Mouse (Mus musculus): ENCODE measurements at regions not wholly inside any gene's neighbourhood (a gene's known extent, or its start where the extent isn't known, plus 50 kb on each side); places are given as distances from the start of the nearest gene placed in this dataset.
A peak's percentile ranks its signal among the peaks of the same experiment; 100 is the strongest.
"Not testable (repeated sequence)": the region's sequence is repeated elsewhere in the genome, so short reads cannot be mapped to it uniquely, and the experiment has no call there.

- TF ChIP-seq POLR2A (IDR thresholded peaks at IDR 0.05; ENCODE audit: control insufficient read depth, extremely low read depth, insufficient read depth, low read length, poor library complexity): no peak
- 14% methylated on average over 7 of the region's 7 CpGs for WGBS
- Histone ChIP-seq H3K4me1 (replicated peaks; ENCODE audit: control insufficient read depth, insufficient read depth, low read length) (no peaks in the 10 kb centered on the region), H3K27ac (ENCODE audit: control insufficient read depth, insufficient read depth, low read length) (no peak overlapping the region), H3K36me3 (ENCODE audit: control insufficient read depth, insufficient read depth, low read length) (no peaks in the 10 kb centered on the region), H3K4me3 (ENCODE audit: control insufficient read depth, insufficient read depth, low read length) (no peak overlapping the region), H3K27me3 (ENCODE audit: control insufficient read depth, insufficient read depth, low read length) (no peaks in the 10 kb centered on the region)
- peak; percentile 9 for DNase-seq
These were observed 1191.6 kb downstream of the 9330182O14Rik start for GRCm38 (mm10) chr15:41325633-41326252.

GRCm38 (mm10) chr15:41329286-41329685 is 1195.1 kb downstream of the 9330182O14Rik start:
- Histone ChIP-seq H3K27ac (ENCODE audit: control insufficient read depth, insufficient read depth, low read length) (no peak overlapping the region), H3K4me3 (ENCODE audit: control insufficient read depth, insufficient read depth, low read length) (no peak overlapping the region), H3K36me3 (ENCODE audit: control insufficient read depth, insufficient read depth, low read length) (no peaks in the 10 kb centered on the region), H3K4me1 (replicated peaks; ENCODE audit: control insufficient read depth, insufficient read depth, low read length) (no peaks in the 10 kb centered on the region), H3K27me3 (ENCODE audit: control insufficient read depth, insufficient read depth, low read length) (no peaks in the 10 kb centered on the region)
- WGBS: 54% methylated on average over 2 of the region's 2 CpGs
- no peak for DNase-seq
- TF ChIP-seq POLR2A (IDR thresholded peaks at IDR 0.05; ENCODE audit: control insufficient read depth, extremely low read depth, insufficient read depth, low read length, poor library complexity) (no peak), CTCF (IDR thresholded peaks at IDR 0.05; ENCODE audit: borderline replicate concordance, control insufficient read depth, extremely low read depth, insufficient read depth, low read length, poor library complexity) (no peak)

GRCm38 (mm10) chr15:41330085-41330484 is 1195.9 kb downstream of the 9330182O14Rik start:
- WGBS: 71% methylated on average over 2 of the region's 2 CpGs
- TF ChIP-seq POLR2A (IDR thresholded peaks at IDR 0.05; ENCODE audit: control insufficient read depth, extremely low read depth, insufficient read depth, low read length, poor library complexity): no peak
- no peak for TF ChIP-seq CTCF (IDR thresholded peaks at IDR 0.05; ENCODE audit: borderline replicate concordance, control insufficient read depth, extremely low read depth, insufficient read depth, low read length, poor library complexity)

GRCm38 (mm10) chr15:41332451-41332850 is 1198.3 kb downstream of the 9330182O14Rik start:
- Histone ChIP-seq H3K4me3 (ENCODE audit: control insufficient read depth, insufficient read depth, low read length) (no peak overlapping the region), H3K27me3 (ENCODE audit: control insufficient read depth, insufficient read depth, low read length) (no peaks in the 10 kb centered on the region), H3K4me1 (replicated peaks; ENCODE audit: control insufficient read depth, insufficient read depth, low read length) (no peaks in the 10 kb centered on the region), H3K36me3 (ENCODE audit: control insufficient read depth, insufficient read depth, low read length) (no peaks in the 10 kb centered on the region), H3K27ac (ENCODE audit: control insufficient read depth, insufficient read depth, low read length) (no peak overlapping the region)
- WGBS: 95% methylated on average over 1 of the region's 1 CpGs
- TF ChIP-seq POLR2A (IDR thresholded peaks at IDR 0.05; ENCODE audit: control insufficient read depth, extremely low read depth, insufficient read depth, low read length, poor library complexity) (no peak), CTCF (IDR thresholded peaks at IDR 0.05; ENCODE audit: borderline replicate concordance, control insufficient read depth, extremely low read depth, insufficient read depth, low read length, poor library complexity) (no peak)
- no peak for DNase-seq

More at GRCm38 (mm10) chr15:41330085-41330484, 1195.9 kb downstream of the 9330182O14Rik start:
- Histone ChIP-seq H3K4me1 (replicated peaks; ENCODE audit: control insufficient read depth, insufficient read depth, low read length) (no peaks in the 10 kb centered on the region), H3K27ac (ENCODE audit: control insufficient read depth, insufficient read depth, low read length) (no peak overlapping the region), H3K4me3 (ENCODE audit: control insufficient read depth, insufficient read depth, low read length) (no peak overlapping the region), H3K36me3 (ENCODE audit: control insufficient read depth, insufficient read depth, low read length) (no peaks in the 10 kb centered on the region), H3K27me3 (ENCODE audit: control insufficient read depth, insufficient read depth, low read length) (no peaks in the 10 kb centered on the region)
- no peak for DNase-seq

DNA sequence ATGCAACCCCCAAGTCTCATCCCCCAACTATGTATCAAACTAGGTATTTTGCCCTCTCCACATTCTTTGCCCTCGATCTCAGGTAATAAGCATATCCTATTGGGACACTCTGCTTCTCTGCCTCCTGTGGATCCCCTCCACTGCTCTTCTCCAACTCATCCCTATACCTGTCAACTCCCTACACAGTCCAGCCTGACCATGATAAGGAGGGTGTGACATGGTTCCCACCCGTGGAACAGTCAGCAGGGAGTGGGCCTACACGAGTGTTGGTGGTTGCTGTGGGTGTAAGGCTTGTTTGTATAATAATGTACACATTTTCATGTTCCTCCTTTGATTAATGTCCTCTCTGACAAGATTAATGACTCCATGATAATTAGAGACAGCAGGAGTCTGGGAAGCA is 1199.0 kb downstream of the 9330182O14Rik start:
- DNase-seq: no peak
- no peaks in the 10 kb centered on the region for H3K27me3 ChIP-seq (ENCODE audit: control insufficient read depth, insufficient read depth, low read length)
- H3K27ac ChIP-seq (ENCODE audit: control insufficient read depth, insufficient read depth, low read length): no peak overlapping the region
- H3K36me3 ChIP-seq (ENCODE audit: control insufficient read depth, insufficient read depth, low read length): no peaks in the 10 kb centered on the region
- H3K4me1 ChIP-seq (replicated peaks; ENCODE audit: control insufficient read depth, insufficient read depth, low read length): no peaks in the 10 kb centered on the region
- WGBS: 89% methylated on average over 3 of the region's 3 CpGs
- TF ChIP-seq CTCF (IDR thresholded peaks at IDR 0.05; ENCODE audit: borderline replicate concordance, control insufficient read depth, extremely low read depth, insufficient read depth, low read length, poor library complexity) (no peak), POLR2A (IDR thresholded peaks at IDR 0.05; ENCODE audit: control insufficient read depth, extremely low read depth, insufficient read depth, low read length, poor library complexity) (no peak)
- H3K4me3 ChIP-seq (ENCODE audit: control insufficient read depth, insufficient read depth, low read length): no peak overlapping the region

DNA sequence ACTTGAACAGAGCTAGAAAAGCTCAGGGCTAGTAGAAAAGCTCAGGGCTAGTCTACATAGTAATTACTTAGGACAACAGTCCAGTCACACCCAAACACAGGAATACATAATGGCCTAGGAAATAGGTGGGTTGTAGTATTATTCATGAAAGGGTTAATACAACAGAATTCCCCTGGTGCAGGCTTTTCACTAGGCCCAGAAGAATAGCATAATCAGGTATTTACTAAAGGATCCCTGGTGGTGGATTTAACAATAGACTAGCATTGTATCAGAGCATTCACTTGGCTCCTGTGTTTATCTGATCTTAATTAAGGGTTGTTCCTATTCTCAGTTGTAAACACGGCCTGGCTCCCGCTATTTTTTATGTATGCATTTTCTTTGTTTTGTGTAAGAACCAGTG is 1206.5 kb downstream of the 9330182O14Rik start:
- not testable (repeated sequence) for DNase-seq

GRCm38 (mm10) chr15:41345554-41345953 is 1211.4 kb downstream of the 9330182O14Rik start:
- no peak overlapping the region for H3K4me3 ChIP-seq (ENCODE audit: control insufficient read depth, insufficient read depth, low read length)
- DNase-seq: no peak
- no peaks in the 10 kb centered on the region for H3K36me3 ChIP-seq (ENCODE audit: control insufficient read depth, insufficient read depth, low read length)
- H3K4me1 ChIP-seq (replicated peaks; ENCODE audit: control insufficient read depth, insufficient read depth, low read length): no peaks in the 10 kb centered on the region
- 96% methylated on average over 2 of the region's 2 CpGs for WGBS
- TF ChIP-seq CTCF (IDR thresholded peaks at IDR 0.05; ENCODE audit: borderline replicate concordance, control insufficient read depth, extremely low read depth, insufficient read depth, low read length, poor library complexity): no peak
- TF ChIP-seq POLR2A (IDR thresholded peaks at IDR 0.05; ENCODE audit: control insufficient read depth, extremely low read depth, insufficient read depth, low read length, poor library complexity): no peak
- no peak overlapping the region for H3K27ac ChIP-seq (ENCODE audit: control insufficient read depth, insufficient read depth, low read length)
- H3K27me3 ChIP-seq (ENCODE audit: control insufficient read depth, insufficient read depth, low read length): no peaks in the 10 kb centered on the region

More for the DNA sequence above, 1206.5 kb downstream of the 9330182O14Rik start:
- not testable (repeated sequence) for H3K4me1 ChIP-seq (replicated peaks; ENCODE audit: control insufficient read depth, insufficient read depth, low read length); H3K36me3 ChIP-seq (ENCODE audit: control insufficient read depth, insufficient read depth, low read length); H3K27ac ChIP-seq (ENCODE audit: control insufficient read depth, insufficient read depth, low read length); H3K4me3 ChIP-seq (ENCODE audit: control insufficient read depth, insufficient read depth, low read length); H3K27me3 ChIP-seq (ENCODE audit: control insufficient read depth, insufficient read depth, low read length)
- 97% methylated on average over 2 of the region's 2 CpGs for WGBS

Measured in thymus, adult 2 months (tissue).